Mouse (Mus musculus): ENCODE measurements around the gene Gm30083. TPM values are rescaled to one million over a fixed set of nuclear protein-coding genes. Genes with fewer than 3 reads are reported as not detected.

Gm30083 gene
- total RNA-seq (2015) (not detected in 2 replicates), total RNA-seq (2017) (not detected in 2 replicates)

GRCm38 (mm10) chr14:34015063-34015462, at the start of gene Gm30083:
TSS of gene Gm30083 (minus strand) at chr14:34015182.
- ATAC-seq (ENCODE audit: poor library complexity, severe bottlenecking): no peak

DNA sequence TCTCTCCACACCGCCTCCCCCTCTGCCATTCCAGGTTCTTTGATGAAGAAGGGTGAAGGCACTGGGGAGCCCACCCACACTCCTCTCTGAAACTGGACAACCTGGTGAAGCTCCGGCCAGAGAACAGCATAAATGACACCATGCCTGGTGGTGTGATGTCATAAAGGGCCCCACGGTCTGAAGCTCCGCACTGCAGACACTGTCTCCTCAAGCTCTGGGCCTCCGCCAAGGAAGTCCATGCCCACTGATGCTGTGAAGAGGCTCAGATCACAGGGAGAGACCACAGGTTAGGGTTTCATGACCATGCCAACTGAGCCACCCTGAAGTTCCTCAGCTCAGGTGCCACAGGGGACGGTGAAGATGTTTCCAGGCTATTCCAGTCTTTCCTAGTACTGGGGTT, 37.5 kb upstream of the Gm30083 start, which contains the start of gene Antxrl:
Antxrl (plus strand) TSS at position 192 of the 400 bp plus-strand sequence.
- no peak for ATAC-seq (ENCODE audit: poor library complexity, severe bottlenecking)

DNA sequence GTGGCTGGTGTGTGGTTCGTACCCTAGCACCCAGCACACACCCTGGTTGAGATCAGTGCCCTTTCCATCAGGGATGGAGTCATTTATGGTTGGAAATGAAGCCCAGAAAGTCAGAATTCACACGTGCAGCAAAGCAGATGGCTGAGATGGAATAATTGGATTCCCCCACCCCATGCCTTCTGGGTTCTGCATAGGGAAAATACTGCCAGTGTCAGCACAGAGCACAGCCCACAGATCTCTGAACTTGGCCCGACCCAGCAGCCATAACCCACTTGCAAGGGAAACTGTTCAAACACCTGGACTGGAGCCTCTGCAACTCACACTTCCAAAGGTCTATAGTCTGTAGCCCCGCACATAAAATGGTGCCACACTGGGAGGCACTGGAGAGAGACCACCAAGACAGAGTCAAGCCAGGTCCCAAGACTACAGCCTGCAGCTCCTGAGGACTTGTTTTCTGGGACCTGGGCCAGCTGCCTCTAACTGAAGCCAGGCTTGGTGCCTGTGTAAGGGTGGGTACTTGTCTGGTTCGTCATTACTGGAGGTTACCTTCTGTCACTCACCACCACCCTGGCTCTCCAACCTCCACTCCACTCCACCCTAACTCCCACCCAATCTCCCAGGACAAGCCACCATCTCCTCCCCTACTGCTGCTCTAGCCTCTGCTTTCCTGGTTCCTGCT, 35.3 kb upstream of the Gm30083 start:
- ATAC-seq (ENCODE audit: poor library complexity, severe bottlenecking): no peak

- ATAC-seq (ENCODE audit: poor library complexity, severe bottlenecking): no peak
Measured at GRCm38 (mm10) chr14:34043341-34043740, 28.4 kb upstream of the Gm30083 start.

DNA sequence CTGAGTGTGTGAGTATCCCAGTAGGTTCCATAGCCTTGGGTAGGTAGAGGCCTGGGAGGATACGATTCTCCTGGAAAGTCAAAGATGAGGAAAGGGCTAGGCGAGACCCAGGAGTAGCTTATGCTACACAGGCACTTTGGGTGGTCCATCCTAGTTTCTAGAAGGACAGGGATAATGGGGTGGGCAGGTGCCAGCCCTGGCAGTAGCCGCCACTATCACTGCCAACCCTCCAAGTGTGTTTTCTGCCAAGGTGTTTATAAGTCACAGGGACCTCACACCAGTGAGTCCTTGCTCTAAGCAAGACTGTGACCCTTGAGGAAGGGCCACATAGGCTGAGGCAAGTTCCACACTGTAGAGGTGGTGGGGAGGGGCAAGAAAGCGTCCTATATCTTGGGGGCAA, 26.3 kb upstream of the Gm30083 start:
- ATAC-seq (ENCODE audit: poor library complexity, severe bottlenecking): no peak

- no peak for ATAC-seq (ENCODE audit: poor library complexity, severe bottlenecking)
Measured at GRCm38 (mm10) chr14:34033841-34034610, 19.0 kb upstream of the Gm30083 start.

DNA sequence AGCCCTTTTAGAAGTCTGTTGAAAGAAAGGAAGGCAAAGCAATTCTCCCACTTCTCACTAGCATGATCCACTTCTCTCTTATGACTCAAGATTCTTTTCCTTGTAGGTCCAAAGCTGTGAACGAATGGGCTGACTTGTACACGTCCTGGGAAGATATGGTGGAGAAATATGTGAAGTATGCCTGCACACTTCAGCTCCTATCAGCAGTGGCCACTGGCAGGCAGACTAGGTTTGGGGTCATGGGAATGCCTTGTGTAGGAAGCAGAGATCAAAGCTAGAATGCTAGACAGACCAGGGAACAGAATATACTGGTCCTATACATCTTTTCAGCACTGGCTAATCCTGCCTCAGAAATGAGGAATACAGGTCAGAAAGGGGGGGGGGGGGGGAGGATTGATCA, 11.7 kb upstream of the Gm30083 start:
- ATAC-seq (ENCODE audit: poor library complexity, severe bottlenecking): no peak

- ATAC-seq (ENCODE audit: poor library complexity, severe bottlenecking): no peak
Measured at GRCm38 (mm10) chr14:34016938-34017337, 2.0 kb upstream of the Gm30083 start.

- ATAC-seq (ENCODE audit: poor library complexity, severe bottlenecking): no peak
Measured at GRCm38 (mm10) chr14:34016381-34016780, 1.4 kb upstream of the Gm30083 start, which contains the start of gene Gm5460. TSS of gene Gm5460 (plus strand) at chr14:34016758.

DNA sequence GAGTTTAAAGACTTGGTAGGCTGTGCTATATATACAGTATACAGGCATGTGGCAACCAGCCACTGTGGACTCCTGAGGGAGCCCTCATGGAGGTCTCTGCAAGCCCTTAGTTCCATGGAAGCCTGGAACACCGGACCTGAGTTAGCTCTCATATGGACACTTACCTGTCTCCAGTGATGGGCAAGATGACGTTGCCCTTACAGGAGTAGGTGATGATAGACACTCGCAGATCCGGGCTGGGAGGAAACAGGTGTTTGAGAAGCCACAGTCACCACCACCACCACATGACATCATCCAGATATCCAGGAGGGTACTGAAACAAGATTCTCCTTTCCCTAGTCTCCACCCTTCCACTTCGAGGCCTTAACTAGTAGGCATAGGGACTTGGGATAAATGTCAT, 12.6 kb downstream of the Gm30083 start:
- ATAC-seq (ENCODE audit: poor library complexity, severe bottlenecking): no peak

- ATAC-seq (ENCODE audit: poor library complexity, severe bottlenecking): no peak
Measured at GRCm38 (mm10) chr14:34001445-34001844, 13.5 kb downstream of the Gm30083 start.

- ATAC-seq (ENCODE audit: poor library complexity, severe bottlenecking): no peak
Measured at GRCm38 (mm10) chr14:34000076-34000475, 14.9 kb downstream of the Gm30083 start.

GRCm38 (mm10) chr14:33997427-33997826, 17.6 kb downstream of the Gm30083 start:
- ATAC-seq (ENCODE audit: poor library complexity, severe bottlenecking): no peak

GRCm38 (mm10) chr14:33993521-33994289, 21.3 kb downstream of the Gm30083 start:
- ATAC-seq (ENCODE audit: poor library complexity, severe bottlenecking): no peak

GRCm38 (mm10) chr14:33993051-33993450, 21.9 kb downstream of the Gm30083 start:
- ATAC-seq (ENCODE audit: poor library complexity, severe bottlenecking): no peak

GRCm38 (mm10) chr14:33991971-33992370, 23.0 kb downstream of the Gm30083 start:
- no peak for ATAC-seq (ENCODE audit: poor library complexity, severe bottlenecking)

DNA sequence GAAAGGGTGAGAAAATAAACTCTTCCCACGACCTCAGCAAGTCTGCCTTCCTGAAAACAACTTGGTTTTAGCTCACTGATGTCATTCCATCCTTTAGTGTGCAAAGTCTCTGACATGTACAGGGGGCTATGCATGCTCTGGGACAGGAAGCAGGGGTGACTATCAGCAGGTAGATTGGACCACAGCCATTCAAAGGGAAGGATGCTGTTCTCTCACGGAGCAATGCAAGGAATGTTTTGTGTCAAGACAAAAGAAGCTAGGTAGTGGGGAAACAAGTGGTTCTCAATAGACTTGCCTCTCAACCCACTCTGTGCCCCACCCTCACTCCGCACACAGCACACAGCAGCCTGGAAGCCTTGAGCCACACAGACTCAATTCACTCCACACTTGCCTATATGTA, 25.8 kb downstream of the Gm30083 start:
- ATAC-seq (ENCODE audit: poor library complexity, severe bottlenecking): no peak

DNA sequence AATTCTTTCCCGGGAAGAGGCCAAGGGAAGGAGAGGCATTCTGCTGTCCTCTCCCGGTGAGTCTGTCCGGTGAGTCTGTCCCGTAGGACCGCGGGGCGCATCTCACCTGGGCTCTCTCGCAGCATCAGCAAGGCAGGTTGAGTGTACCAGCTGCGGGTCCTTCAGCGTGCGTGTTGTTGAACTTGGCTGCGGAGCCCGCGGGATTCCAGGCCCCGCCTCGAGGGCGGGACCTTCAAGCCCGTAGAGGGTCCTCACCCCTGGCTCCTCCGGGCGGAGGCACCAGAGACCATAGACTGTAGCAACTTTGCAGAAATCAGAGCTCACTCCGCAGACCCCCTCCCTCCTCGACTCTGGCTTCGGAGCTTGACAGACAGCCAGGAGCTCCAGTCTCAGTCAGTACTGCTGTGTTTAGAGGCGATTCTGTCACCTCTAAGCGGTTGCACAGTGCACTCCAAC, 36.4 kb downstream of the Gm30083 start, which contains the start of gene Zfp488:
Zfp488 (minus strand) TSS at position 161 of the 456 bp plus-strand sequence.
- ATAC-seq (ENCODE audit: poor library complexity, severe bottlenecking): no peak

- no peak for ATAC-seq (ENCODE audit: poor library complexity, severe bottlenecking)
Measured at GRCm38 (mm10) chr14:33977748-33978147, 37.2 kb downstream of the Gm30083 start.

GRCm38 (mm10) chr14:33974752-33975151, 40.2 kb downstream of the Gm30083 start:
- ATAC-seq (ENCODE audit: poor library complexity, severe bottlenecking): no peak

DNA sequence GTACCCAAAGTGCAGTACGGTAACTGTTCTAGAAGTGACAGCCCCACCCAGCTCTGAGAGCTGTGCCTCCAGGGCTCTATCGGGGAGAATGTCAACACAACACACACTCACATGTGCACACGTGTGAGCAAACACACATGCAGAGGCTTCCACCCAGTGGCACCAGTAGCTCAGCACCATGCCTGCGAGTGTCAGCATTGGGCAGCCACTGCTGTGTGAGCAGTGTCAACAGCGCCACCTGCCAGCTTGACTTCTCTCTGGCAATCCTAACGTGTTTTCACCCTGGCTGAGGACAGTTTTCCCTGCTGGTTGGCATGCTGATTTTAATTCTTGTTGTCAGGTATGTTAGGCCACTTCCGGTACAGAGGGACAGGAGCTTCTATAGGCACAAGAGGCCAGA, 42.3 kb downstream of the Gm30083 start:
- ATAC-seq (ENCODE audit: poor library complexity, severe bottlenecking): no peak

All from megakaryocyte, adult 5-6 weeks (primary cell).